Mouse (Mus musculus) liver, embryonic 16.5 days (tissue): ENCODE results near the gene Rab1b. TPM values are rescaled to one million over a fixed set of nuclear protein-coding genes. Genes with fewer than 3 reads are reported as not detected.
A peak's percentile ranks its signal among the peaks of the same experiment; 100 is the strongest.

Experiments used
- ATAC-seq: fragments of 200-750 bp; cut with Nextera tagmentation; 2 replicates; pipeline ENCODE4 v1.8.0; 2017; ENCODE audit warnings: low read depth, mild to moderate bottlenecking, moderate number of reproducible peaks, moderate library complexity
- H3K27ac ChIP-seq: fragments of 300-500 bp; sonication (generic); 2 replicates; pipeline ENCODE4 v1.5.1; 2014; ENCODE audit warnings: mild to moderate bottlenecking, low read length
- H3K27me3 ChIP-seq: fragments of 300-500 bp; sonication (generic); 2 replicates; pipeline ENCODE4 v1.6.1; 2014; ENCODE audit warnings: low read depth, low read length, mixed read lengths; ENCODE audit not compliant: control insufficient read depth, insufficient read depth
- H3K36me3 ChIP-seq: fragments of 300-500 bp; sonication (generic); 2 replicates; pipeline ENCODE4 v1.6.1; 2014; ENCODE audit warnings: mild to moderate bottlenecking; ENCODE audit not compliant: control insufficient read depth, insufficient read depth
- H3K4me1 ChIP-seq: fragments of 300-500 bp; sonication (generic); 2 replicates; pipeline ENCODE4 v1.6.1; 2014; ENCODE audit warnings: low read depth, low read length, mixed read lengths; ENCODE audit not compliant: control insufficient read depth
- H3K4me2 ChIP-seq: fragments of 300-500 bp; sonication (generic); 2 replicates; pipeline ENCODE4 v1.6.1; 2014; ENCODE audit warnings: low read depth, low read length, mixed read lengths
- H3K4me3 ChIP-seq: fragments of 300-500 bp; sonication (generic); 2 replicates; pipeline ENCODE4 v1.5.1; 2014; ENCODE audit warnings: low read depth, mild to moderate bottlenecking, low read length
- H3K9ac ChIP-seq: fragments of 300-500 bp; sonication (generic); 2 replicates; pipeline ENCODE4 v1.6.1; 2014; ENCODE audit warnings: low read depth, low read length
- H3K9me3 ChIP-seq: fragments of 300-500 bp; sonication (generic); replicated peaks from 2 replicates; pipeline ENCODE4 v1.6.1; 2016; ENCODE audit warnings: low read length; ENCODE audit not compliant: control insufficient read depth
- WGBS: fragments of 180-500 bp; shearing (Covaris S2); extraction: QIAGEN DNeasy Blood & Tissue Kit; methylation state at CpG from one replicate; pipeline ENCODE4 v1.1.7; 2014; ENCODE audit not compliant: insufficient replicate concordance; 5-methylcytosine and 5-hydroxymethylcytosine counted together
- polyA plus RNA-seq: library from polyadenylated mRNA; unstranded; fragments of >200 nt; fragmentation: Nextera tagmentation; extraction: Ambion mirVana; gene quantifications from 2 replicates; pipeline ENCODE4 v1.2.1, GENCODE M21; 2015

Gene Rab1b
- polyA plus RNA-seq, 1 experiment from 2014 or later: 88.7 TPM

DNA sequence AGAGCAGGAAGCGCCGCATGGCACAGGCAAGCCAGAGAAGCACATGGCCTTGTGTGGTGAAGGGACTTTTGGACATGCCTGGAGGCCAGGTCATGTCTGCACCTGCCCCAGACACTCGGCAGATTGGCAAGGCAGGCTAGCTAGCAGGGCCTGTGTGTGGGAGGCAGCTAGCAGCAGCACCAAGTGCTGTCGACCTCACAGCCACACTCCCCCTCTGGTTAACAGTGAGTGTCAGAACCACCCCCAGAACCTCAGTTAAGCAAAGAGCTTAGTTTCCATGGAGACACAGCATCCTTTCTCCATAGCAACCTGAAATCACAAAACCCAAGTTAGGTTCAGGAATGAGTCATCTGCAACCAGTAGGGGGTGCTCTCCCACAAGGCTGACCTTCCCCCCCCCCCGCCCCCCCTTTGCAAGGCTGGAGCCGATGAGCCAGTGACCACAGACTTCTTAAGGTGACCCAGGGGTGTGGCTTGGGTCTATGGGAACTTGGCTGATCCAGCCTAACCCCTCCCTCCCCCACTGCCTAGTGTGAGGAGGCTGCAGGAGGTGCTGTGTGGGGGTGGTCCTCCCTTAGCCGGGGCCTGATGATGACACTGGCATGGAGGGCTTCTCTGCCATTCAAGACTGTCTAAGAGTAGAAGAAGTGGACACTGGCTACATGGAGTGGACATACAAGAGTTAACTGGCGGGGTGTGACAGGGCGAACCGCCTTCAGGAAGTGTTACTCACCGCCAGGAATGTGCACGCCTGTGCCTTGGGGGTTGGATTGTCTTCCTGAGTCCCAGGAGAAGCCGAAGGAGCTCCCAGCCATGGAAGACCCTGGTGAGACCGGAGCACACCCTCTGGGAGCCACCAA, 56.6 kb downstream of the Rab1b start, which contains the start of gene Rin1:
TSS of gene Rin1 (plus strand) at position 435 of the 859 bp plus-strand sequence.
- Histone ChIP-seq H3K36me3 (peaks cover 7% of the 10 kb centered on the region), H3K27ac (no peak within 1 kb of the TSS), H3K4me1 (no peaks in the 10 kb centered on the region), H3K9me3 (no peaks in the 10 kb centered on the region), H3K4me3 (no peak within 1 kb of the TSS), H3K27me3 (peaks cover 33% of the 10 kb centered on the region), H3K4me2 (no peak within 1 kb of the TSS), H3K9ac (no peak within 1 kb of the TSS)
- WGBS: 25% methylated on average over 14 of the region's 14 CpGs
- ATAC-seq: peak; percentile 10; the same call in 1 of the 2 replicates

DNA sequence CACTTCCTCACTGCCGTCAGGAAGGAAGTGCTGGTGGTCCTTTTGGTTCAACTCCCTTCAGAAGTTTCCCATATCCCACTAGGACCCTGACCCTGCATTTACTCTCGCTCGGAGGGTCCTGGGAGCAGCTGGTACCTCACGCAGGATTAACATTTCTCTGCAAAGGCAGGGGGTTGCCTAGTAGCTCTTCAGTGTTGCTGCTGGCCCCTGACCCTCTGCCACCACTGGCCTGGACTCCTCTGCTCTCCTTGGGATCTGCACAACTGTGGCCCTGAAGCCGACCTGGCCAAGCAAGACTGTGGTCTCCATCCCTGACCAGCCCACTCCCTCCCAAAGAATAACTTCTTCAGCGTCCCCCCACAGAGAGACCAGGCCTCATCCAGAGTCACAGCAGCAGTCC, 57.5 kb downstream of the Rab1b start:
- Histone ChIP-seq H3K27me3 (peaks cover 33% of the 10 kb centered on the region), H3K4me1 (no peaks in the 10 kb centered on the region), H3K9me3 (no peaks in the 10 kb centered on the region), H3K4me3 (no peak overlapping the region), H3K4me2 (no peak overlapping the region), H3K36me3 (peaks cover 7% of the 10 kb centered on the region), H3K9ac (no peak overlapping the region), H3K27ac (no peak overlapping the region)
- 70% methylated on average over 6 of the region's 6 CpGs for WGBS
- ATAC-seq: no peak

Other genes starting within 250 kb of the Rab1b start
- gene Actn3, start 229.2 kb downstream of the Rab1b start, polyA plus RNA-seq: 0.65 and 1.3 TPM in 2 replicates
- 10.5 and 10.6 TPM in 2 replicates for gene Zdhhc24, start 228.4 kb downstream of the Rab1b start, polyA plus RNA-seq
- gene Bbs1, start 200.4 kb downstream of the Rab1b start, polyA plus RNA-seq: 0.95 and 1.2 TPM in 2 replicates
- 44.1 and 44.2 TPM in 2 replicates for gene Dpp3, start 178.8 kb downstream of the Rab1b start, polyA plus RNA-seq
- 0.29 and 0.31 TPM in 2 replicates for gene Peli3, start 163.9 kb downstream of the Rab1b start, polyA plus RNA-seq
- 36.8 and 38.0 TPM in 2 replicates for gene Mrpl11, start 144.9 kb downstream of the Rab1b start, polyA plus RNA-seq
- not detected in 2 replicates for gene Npas4, start 116.8 kb downstream of the Rab1b start, polyA plus RNA-seq
- gene Slc29a2, start 83.2 kb downstream of the Rab1b start, polyA plus RNA-seq: 0.82 and 1.6 TPM in 2 replicates
- gene B4gat1, start 68.2 kb downstream of the Rab1b start, polyA plus RNA-seq: 8.6 and 9.1 TPM in 2 replicates
- 0.58 TPM in 1 of 2 replicates, not detected in the other for gene AC124502.3, start 68.2 kb downstream of the Rab1b start, polyA plus RNA-seq
- 21.0 and 22.2 TPM in 2 replicates for gene Brms1, start 65.7 kb downstream of the Rab1b start, polyA plus RNA-seq
- gene Rin1, start 56.6 kb downstream of the Rab1b start, polyA plus RNA-seq: 0.13 and 0.35 TPM in 2 replicates
- gene Cd248, start 39.0 kb downstream of the Rab1b start, polyA plus RNA-seq: 2.4 and 3.7 TPM in 2 replicates
- gene Tmem151a, start 21.5 kb downstream of the Rab1b start, polyA plus RNA-seq: 0.33 and 0.52 TPM in 2 replicates
- 51.2 and 53.1 TPM in 2 replicates for gene Yif1a, start 18.5 kb downstream of the Rab1b start, polyA plus RNA-seq
- gene Cnih2, start 8.6 kb downstream of the Rab1b start, polyA plus RNA-seq: 0.40 and 0.46 TPM in 2 replicates
- 1.5 and 1.9 TPM in 2 replicates for gene Klc2, start 11.5 kb upstream of the Rab1b start, polyA plus RNA-seq
- 6.8 and 8.1 TPM in 2 replicates for gene Pacs1, start 166.0 kb upstream of the Rab1b start, polyA plus RNA-seq
- 103 TPM in 2 replicates for gene Sf3b2, start 188.4 kb upstream of the Rab1b start, polyA plus RNA-seq
- gene Gal3st3, start 191.3 kb upstream of the Rab1b start, polyA plus RNA-seq: 0.08 TPM in 1 of 2 replicates, not detected in the other
- not detected in 2 replicates for gene Catsper1, start 228.7 kb upstream of the Rab1b start, polyA plus RNA-seq
- gene Cst6, start 242.5 kb upstream of the Rab1b start, polyA plus RNA-seq: 0.57 TPM in 1 of 2 replicates, not detected in the other